Mouse (Mus musculus) liver, adult 2 months (tissue): ENCODE data around the gene Dpp8. TPM values are rescaled to one million over a fixed set of nuclear protein-coding genes. Genes with fewer than 3 reads are reported as not detected.
A peak's percentile ranks its signal among the peaks of the same experiment; 100 is the strongest.

ENCODE experiments used
- DNase-seq: peaks from one replicate; pipeline ENCODE4 v3.0.0-alpha.2; 2011; ENCODE audit warnings: low read depth, low spot score; ENCODE audit errors: extremely low read depth
- H3K27ac ChIP-seq: fragments of 200-500 bp; replicated peaks from 2 replicates; pipeline ENCODE4 v1.5.1; 2012; ENCODE audit warnings: low read depth, mild to moderate bottlenecking, control low read depth, inconsistent platforms, low read length; ENCODE audit not compliant: insufficient read depth
- H3K27me3 ChIP-seq: fragments of 200-500 bp; 2 replicates; pipeline ENCODE4 v1.6.1; 2012; ENCODE audit warnings: mild to moderate bottlenecking, moderate library complexity, low read length, inconsistent platforms; ENCODE audit not compliant: control insufficient read depth, insufficient read depth
- H3K36me3 ChIP-seq: fragments of 200-500 bp; 2 replicates; pipeline ENCODE4 v1.6.1; 2012; ENCODE audit warnings: low read length, inconsistent platforms; ENCODE audit not compliant: control insufficient read depth, insufficient read depth
- H3K4me1 ChIP-seq: fragments of 200-500 bp; 2 replicates; pipeline ENCODE4 v1.6.1; 2011; ENCODE audit warnings: low read length; ENCODE audit not compliant: control insufficient read depth, insufficient read depth
- H3K4me3 ChIP-seq: fragments of 200-500 bp; 2 replicates; pipeline ENCODE4 v1.5.1; 2011; ENCODE audit warnings: low read depth, mild to moderate bottlenecking, control low read depth, low read length, moderate library complexity; ENCODE audit not compliant: insufficient read depth
- H3K79me2 ChIP-seq: fragments of 200-500 bp; 2 replicates; pipeline ENCODE4 v1.6.1; 2012; ENCODE audit warnings: inconsistent platforms, mild to moderate bottlenecking, low read length, moderate library complexity; ENCODE audit not compliant: control insufficient read depth, insufficient read depth
- H3K9ac ChIP-seq: fragments of 200-500 bp; 2 replicates; pipeline ENCODE4 v1.6.1; 2012; ENCODE audit warnings: low read depth, mild to moderate bottlenecking, control low read depth, inconsistent platforms, low read length
- CTCF ChIP-seq: fragments of 200-500 bp; IDR thresholded peaks from 2 replicates; pipeline ENCODE4 v1.5.1; 2011; ENCODE audit warnings: low read depth, low read length, control low read depth
- POLR2A ChIP-seq: fragments of 200-500 bp; IDR thresholded peaks from 2 replicates; pipeline ENCODE4 v1.6.1; 2011; ENCODE audit warnings: low read length, control low read depth; ENCODE audit not compliant: insufficient read depth; ENCODE audit errors: extremely low read depth
- WGBS: fragments of 180-500 bp; shearing (Covaris S2); methylation state at CpG from one replicate; pipeline ENCODE4 v1.1.7; 2018; 5-methylcytosine and 5-hydroxymethylcytosine counted together
- polyA plus RNA-seq: library from polyadenylated mRNA; depleted of rRNA; stranded (reverse); fragments of >200 nt; gene quantifications from 2 replicates; pipeline ENCODE4 v1.2.3, GENCODE M21; 2012
- total RNA-seq: library from RNA; depleted of rRNA; stranded (reverse); fragments of >200 nt; gene quantifications from 2 replicates; pipeline ENCODE4 v1.2.3, GENCODE M21; 2014

Dpp8 gene
- total and polyA plus RNA-seq, 2 experiments, result 20.4 to 42.8 TPM

- Histone ChIP-seq H3K27me3 (no peaks in the 10 kb centered on the region), H3K4me1 (no peaks in the 10 kb centered on the region), H3K9ac (no peak overlapping the region), H3K79me2 (no peaks in the 10 kb centered on the region; the same call in 1 of the 2 replicates), H3K4me3 (no peak overlapping the region), H3K36me3 (peaks cover 64% of the 10 kb centered on the region), H3K27ac (no peak overlapping the region)
- no peak for TF ChIP-seq CTCF
- no peak for TF ChIP-seq POLR2A
- WGBS, result 84% methylated on average over 4 of the region's 4 CpGs
- no peak for DNase-seq
Measured at GRCm38 (mm10) chr9:65001481-65001880, 30.7 kb upstream of the Dpp8 start.

GRCm38 (mm10) chr9:65005737-65006136, 26.5 kb upstream of the Dpp8 start:
- no peak for DNase-seq
- no peak overlapping the region for H3K4me3 ChIP-seq
- no peak overlapping the region for H3K27ac ChIP-seq
- H3K4me1 ChIP-seq, result no peaks in the 10 kb centered on the region
- H3K9ac ChIP-seq, result no peak overlapping the region
- TF ChIP-seq POLR2A (no peak), CTCF (no peak)
- 97% methylated on average over 8 of the region's 8 CpGs for WGBS
- peaks cover 3% of the 10 kb centered on the region; the same call in 1 of the 2 replicates for H3K79me2 ChIP-seq
- peaks cover 44% of the 10 kb centered on the region for H3K36me3 ChIP-seq
- no peaks in the 10 kb centered on the region for H3K27me3 ChIP-seq

GRCm38 (mm10) chr9:65010632-65011031, 21.6 kb upstream of the Dpp8 start:
- Histone ChIP-seq H3K27me3 (no peaks in the 10 kb centered on the region), H3K36me3 (peaks cover 15% of the 10 kb centered on the region), H3K27ac (no peak overlapping the region), H3K79me2 (peaks cover 32% of the 10 kb centered on the region), H3K4me3 (no peak overlapping the region), H3K9ac (no peak overlapping the region), H3K4me1 (peaks cover 16% of the 10 kb centered on the region)
- WGBS, result 74% methylated on average over 8 of the region's 8 CpGs
- no peak for DNase-seq
- TF ChIP-seq CTCF (no peak), POLR2A (no peak)

- Histone ChIP-seq H3K27me3 (no peaks in the 10 kb centered on the region), H3K36me3 (peaks cover 9% of the 10 kb centered on the region), H3K79me2 (peaks cover 35% of the 10 kb centered on the region), H3K4me1 (peaks cover 20% of the 10 kb centered on the region), H3K4me3 (no peak overlapping the region), H3K9ac (no peak overlapping the region), H3K27ac (no peak overlapping the region)
- 53% methylated on average over 6 of the region's 6 CpGs for WGBS
- DNase-seq, result no peak
- TF ChIP-seq POLR2A (no peak), CTCF (peak; percentile 61)
Measured at GRCm38 (mm10) chr9:65011304-65011703, 20.9 kb upstream of the Dpp8 start.

- no peak overlapping the region for H3K4me3 ChIP-seq
- TF ChIP-seq CTCF, result no peak
- no peak for TF ChIP-seq POLR2A
- no peaks in the 10 kb centered on the region for H3K36me3 ChIP-seq
- peak overlapping the region; percentile 54 for H3K27ac ChIP-seq
- peaks cover 50% of the 10 kb centered on the region for H3K79me2 ChIP-seq
- WGBS, result 28% methylated on average over 7 of the region's 7 CpGs
- H3K9ac ChIP-seq, result no peak overlapping the region
- peak; percentile 50 for DNase-seq
- H3K4me1 ChIP-seq, result peaks cover 35% of the 10 kb centered on the region
- no peaks in the 10 kb centered on the region for H3K27me3 ChIP-seq
Measured at GRCm38 (mm10) chr9:65015461-65016222, 16.6 kb upstream of the Dpp8 start.

GRCm38 (mm10) chr9:65016241-65016977, 15.8 kb upstream of the Dpp8 start:
- WGBS, result 49% methylated on average over 4 of the region's 4 CpGs
- peak; percentile 28 for DNase-seq
- no peaks in the 10 kb centered on the region for H3K36me3 ChIP-seq
- H3K4me3 ChIP-seq, result no peak overlapping the region
- no peak overlapping the region for H3K9ac ChIP-seq
- no peak for TF ChIP-seq POLR2A
- no peak for TF ChIP-seq CTCF
- H3K27ac ChIP-seq, result peak overlapping the region; percentile 54
- H3K27me3 ChIP-seq, result no peaks in the 10 kb centered on the region
- peaks cover 52% of the 10 kb centered on the region for H3K79me2 ChIP-seq
- peaks cover 35% of the 10 kb centered on the region for H3K4me1 ChIP-seq
